Mouse (Mus musculus) adrenal gland, postnatal 36 days (tissue): ENCODE results near the gene Gfi1b. TPM values are rescaled to one million over a fixed set of nuclear protein-coding genes. Genes with fewer than 3 reads are reported as not detected.
A peak's percentile ranks its signal among the peaks of the same experiment; 100 is the strongest.

Source experiments
- DNase-seq, 2 experiments: peaks; one replicate each; pipeline ENCODE4 v3.0.0; 2021; ENCODE audit warnings: mixed read lengths in 1 of 2
- total RNA-seq, 2 experiments: library from RNA; stranded (reverse); gene quantifications; 2 replicates each; pipeline ENCODE4 v1.2.3; 2021

Gfi1b gene
- total RNA-seq, 2 experiments from 2014 or later = not detected

DNA sequence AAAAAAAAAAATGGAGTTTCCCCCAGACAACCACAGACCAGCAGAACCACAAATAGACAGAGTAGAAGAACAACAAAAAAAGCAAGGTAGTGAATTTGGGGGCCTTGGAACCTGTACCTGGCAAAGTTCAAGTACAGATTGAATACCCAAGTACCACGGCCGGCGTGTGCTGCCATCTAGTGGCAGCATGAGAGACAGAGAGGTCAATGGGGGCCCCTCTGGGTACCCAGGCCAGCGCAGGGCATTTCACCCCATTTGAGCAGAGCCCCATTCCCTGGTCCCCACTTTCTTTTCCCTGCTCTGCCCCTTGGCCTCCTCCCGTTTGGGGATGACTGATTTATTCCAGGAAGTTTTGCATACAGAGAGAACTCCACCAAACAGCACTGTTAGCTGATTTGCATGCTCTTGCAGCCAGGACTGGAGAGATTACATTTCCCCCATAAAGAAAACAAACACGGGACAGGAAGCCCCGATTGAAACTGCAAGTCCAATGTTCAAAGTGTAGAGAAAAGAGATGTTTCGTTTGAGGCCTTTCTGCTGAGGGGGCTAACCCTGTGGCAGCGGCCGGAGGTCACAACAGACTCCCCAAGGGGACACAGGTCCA, 841 bp upstream of the Gfi1b start:
- DNase-seq = peak; percentile 23 to 55

DNA sequence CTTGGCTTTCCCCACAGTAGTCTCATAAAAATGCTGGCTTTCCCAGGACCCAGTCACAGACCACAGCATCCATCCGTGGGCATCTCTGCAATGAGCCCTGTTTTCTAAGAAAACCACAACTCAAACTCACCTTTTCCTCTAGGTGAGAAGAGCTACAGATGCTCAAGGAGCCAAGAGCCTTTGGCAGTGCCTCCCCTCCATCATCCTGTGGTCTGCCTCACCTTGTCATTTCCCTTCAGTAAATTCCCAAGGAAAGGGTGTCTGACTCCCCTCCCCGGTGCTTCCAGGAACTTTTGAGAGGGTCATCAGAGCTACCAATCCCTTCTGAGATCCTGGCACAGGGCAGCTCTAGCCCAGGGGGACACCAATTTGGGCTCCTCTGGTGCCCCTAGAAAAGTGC, 671 bp downstream of the Gfi1b start:
- no peak for DNase-seq

DNA sequence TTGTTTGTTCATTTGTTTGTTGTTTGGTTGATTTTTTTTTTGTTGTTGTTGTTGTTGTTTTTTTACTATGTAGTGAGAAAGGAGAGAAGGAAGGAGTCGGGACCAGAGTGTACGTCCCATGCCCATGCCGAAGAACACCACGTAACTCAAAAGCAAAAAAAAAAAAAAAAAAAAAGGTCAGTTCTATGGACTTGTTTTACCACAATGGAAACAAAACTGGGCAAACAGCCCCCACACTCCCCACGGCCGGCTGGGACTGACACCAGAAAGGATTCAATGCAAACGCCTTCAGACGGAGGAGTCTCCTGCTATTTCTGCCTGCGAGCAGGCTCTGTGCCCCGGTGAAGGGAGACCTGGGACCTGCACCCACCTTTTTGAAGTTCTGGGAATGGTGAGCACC, 1.3 kb downstream of the Gfi1b start:
- DNase-seq = no peak

GRCm38 (mm10) chr2:28619369-28619768, 2.4 kb downstream of the Gfi1b start:
- DNase-seq = no peak

DNA sequence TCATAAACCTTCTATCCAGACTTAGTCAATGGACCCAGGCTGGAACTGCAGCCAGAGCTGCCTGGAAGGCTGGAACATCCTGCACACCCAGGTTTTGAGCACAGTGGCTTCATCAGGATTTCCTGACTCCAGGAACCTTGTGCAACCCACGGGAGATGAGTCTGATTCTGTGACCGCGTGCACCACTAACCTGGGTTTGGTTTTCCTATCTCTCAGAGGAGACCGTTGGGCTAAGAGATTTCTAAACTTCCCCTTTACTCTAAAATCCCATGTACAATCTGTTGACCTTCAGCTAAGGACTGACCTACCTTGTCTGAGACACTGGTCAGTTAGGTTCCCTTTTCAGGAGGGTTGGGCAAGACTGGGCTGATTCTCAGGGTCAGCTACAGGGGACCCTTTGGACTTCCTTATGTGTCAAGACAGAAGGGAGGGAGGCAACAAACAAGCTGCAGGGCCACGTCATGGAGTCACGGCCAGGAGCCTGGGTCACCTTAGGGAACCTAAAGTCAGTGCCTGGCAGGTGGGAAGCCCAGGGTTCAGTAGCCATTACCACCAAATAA, 2.9 kb downstream of the Gfi1b start:
- DNase-seq = no peak

- DNase-seq = no peak
Measured at GRCm38 (mm10) chr2:28617498-28618486, 4.0 kb downstream of the Gfi1b start.

DNA sequence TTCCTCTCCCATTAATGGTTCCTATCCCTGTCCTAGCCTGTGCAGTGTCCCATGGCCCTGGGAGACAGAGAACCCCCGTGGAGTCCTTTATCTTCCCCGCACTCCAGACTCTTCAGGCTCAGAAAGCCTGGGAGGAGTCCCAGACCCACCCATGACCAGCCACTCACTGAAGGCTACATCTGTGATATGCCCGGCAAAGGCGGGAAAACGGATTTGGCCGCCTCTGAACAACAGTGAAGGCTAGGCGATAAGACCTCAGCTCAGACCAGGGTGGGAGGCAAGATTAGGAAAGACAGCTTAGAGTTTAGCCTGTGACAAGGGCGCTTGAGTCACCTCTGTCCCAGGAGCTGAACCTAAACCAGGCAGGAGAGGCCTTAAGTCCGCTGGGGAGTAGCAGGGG, 4.9 kb downstream of the Gfi1b start:
- DNase-seq = no peak

GRCm38 (mm10) chr2:28616358-28616757, 5.4 kb downstream of the Gfi1b start:
- DNase-seq = peak in 1 of 2 experiments; percentile 13

GRCm38 (mm10) chr2:28613599-28613998, 8.2 kb downstream of the Gfi1b start:
- no peak for DNase-seq

- no peak for DNase-seq
Measured at GRCm38 (mm10) chr2:28612436-28613063, 9.2 kb downstream of the Gfi1b start.

GRCm38 (mm10) chr2:28611407-28611787, 10.4 kb downstream of the Gfi1b start:
- no peak for DNase-seq

DNA sequence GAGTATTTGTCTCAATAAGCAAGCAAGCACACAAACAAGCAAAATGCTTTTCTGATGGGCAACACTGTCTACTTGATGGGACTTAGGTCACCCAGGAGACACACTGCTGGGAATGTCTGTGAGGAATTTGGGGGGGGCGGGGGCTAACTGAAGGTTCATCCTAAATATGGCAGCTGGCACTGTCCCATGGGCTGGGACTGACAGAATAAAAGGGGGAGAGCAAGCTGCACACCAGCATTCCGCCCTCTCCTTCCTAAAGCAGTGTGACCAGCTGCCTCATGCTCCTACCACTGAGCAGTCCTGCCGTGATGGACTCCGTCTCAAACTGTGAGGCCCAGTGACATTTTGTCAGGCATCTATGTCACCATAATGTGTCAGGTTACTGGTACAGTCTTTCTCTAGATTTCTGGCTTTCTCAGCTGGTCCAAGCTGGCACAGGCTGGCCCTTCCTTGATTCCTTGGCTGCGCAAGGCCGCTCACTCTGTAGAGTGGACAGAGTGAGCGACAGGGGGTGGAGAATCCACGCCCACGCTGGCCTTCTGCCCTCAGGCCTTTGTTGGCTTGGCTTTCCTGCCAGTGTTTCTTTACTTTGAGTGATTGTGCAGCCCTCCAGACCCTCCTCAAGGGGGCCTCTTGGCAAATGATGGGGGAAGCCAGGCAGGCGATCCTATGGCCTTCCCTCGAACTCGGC, 10.9 kb downstream of the Gfi1b start:
- DNase-seq = no peak

- DNase-seq = no peak
Measured at GRCm38 (mm10) chr2:28609851-28610250, 11.9 kb downstream of the Gfi1b start.

GRCm38 (mm10) chr2:28607341-28608165, 14.2 kb downstream of the Gfi1b start:
- DNase-seq = no peak

GRCm38 (mm10) chr2:28606601-28607340, 15.0 kb downstream of the Gfi1b start:
- no peak for DNase-seq

- no peak for DNase-seq
Measured at GRCm38 (mm10) chr2:28605789-28606541, 15.8 kb downstream of the Gfi1b start.

- DNase-seq = no peak
Measured at GRCm38 (mm10) chr2:28603542-28603941, 18.2 kb downstream of the Gfi1b start.

GRCm38 (mm10) chr2:28601720-28602590, 19.8 kb downstream of the Gfi1b start:
- no peak for DNase-seq

DNA sequence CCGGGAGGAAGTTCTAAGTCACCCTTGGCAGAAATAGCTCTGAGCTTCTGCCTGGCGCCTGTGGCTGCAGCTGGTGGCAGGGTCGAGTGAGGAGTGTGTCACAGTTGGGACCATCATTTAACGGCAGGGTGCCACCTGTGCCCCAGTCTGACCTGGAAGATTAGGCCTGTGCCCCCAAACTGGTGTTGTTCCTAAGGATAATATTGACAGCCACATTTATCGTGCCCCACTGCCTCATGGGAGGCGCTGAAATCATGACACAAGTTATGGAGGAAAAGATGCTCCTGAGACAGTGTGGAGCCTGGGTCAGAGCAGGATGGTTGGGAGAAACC, 22.2 kb downstream of the Gfi1b start:
- DNase-seq = no peak
